Mouse (Mus musculus): Measurements from ENCODE around the gene Resf1. TPM values are rescaled to one million over a fixed set of nuclear protein-coding genes. Genes with fewer than 3 reads are reported as not detected.

The Resf1 gene
- total and polyA plus RNA-seq, 3 experiments, result 12.9 to 103 (median 20.4) TPM

GRCm38 (mm10) chr6:149307092-149307491 is 2.1 kb upstream of the Resf1 start:
- TF ChIP-seq E2F4 (IDR thresholded peaks at IDR 0.05; ENCODE audit: borderline replicate concordance, low read depth, low read length) (no peak), EP300 (IDR thresholded peaks at IDR 0.05; ENCODE audit: low read depth in 1 of 2, low read length in 2 of 2) (peak in 1 of 2 experiments; percentile 43; a peak in 3 of 4 replicates), GATA1 (IDR thresholded peaks at IDR 0.05; ENCODE audit: low read depth, low read length) (no peak), MAZ (IDR thresholded peaks at IDR 0.05; ENCODE audit: low read depth, low read length) (0 out of 2 replicates have a peak, but pooled peaks have one; percentile 22), ETS1 (IDR thresholded peaks at IDR 0.05; ENCODE audit: low read depth, low read length) (peak; percentile 56), SMC3 (IDR thresholded peaks at IDR 0.05; ENCODE audit: low read depth, low read length) (no peak), MAX (IDR thresholded peaks at IDR 0.05; ENCODE audit: low read length) (0 out of 2 replicates have a peak, but pooled peaks have one; percentile 25), POLR2AphosphoS5 (IDR thresholded peaks at IDR 0.05; ENCODE audit: borderline replicate concordance, low read depth, low read length) (no peak), BHLHE40 (IDR thresholded peaks at IDR 0.05; ENCODE audit: borderline replicate concordance, low read depth, low read length) (0 out of 2 replicates have a peak, but pooled peaks have one; percentile 7), ZNF384 (IDR thresholded peaks at IDR 0.05; ENCODE audit: low read depth, low read length) (0 out of 2 replicates have a peak, but pooled peaks have one; percentile 11)
- Histone ChIP-seq H3K36me3 (ENCODE audit: control insufficient read depth in 1 of 2, insufficient read depth in 2 of 2, low read length in 2 of 2) (peaks cover 0 to 34% of the 10 kb centered on the region in 2 experiments; a peak in 2 of 4 replicates), H3K9me3 (replicated peaks; ENCODE audit: insufficient read depth, low read length) (no peaks in the 10 kb centered on the region), H3K27ac (ENCODE audit: control insufficient read depth, low read depth, low read length) (peak overlapping the region; percentile 51; the same call in 1 of the 2 replicates), H3K9ac (ENCODE audit: control insufficient read depth, low read depth, low read length, poor library complexity, severe bottlenecking) (no peak overlapping the region), H3K27me3 (ENCODE audit: control insufficient read depth in 1 of 2, insufficient read depth in 2 of 2, low read length in 2 of 2) (no peaks in the 10 kb centered on the region), H3K4me1 (ENCODE audit: control insufficient read depth in 1 of 2, insufficient read depth in 2 of 2, low read length in 2 of 2) (peaks cover 9 to 19% of the 10 kb centered on the region in 2 experiments), H3K79me2 (ENCODE audit: control insufficient read depth, insufficient read depth, low read length, poor library complexity) (peaks cover 8% of the 10 kb centered on the region), H3K4me3 (ENCODE audit: control insufficient read depth in 1 of 2, insufficient read depth in 1 of 2, low read depth in 2 of 2, low read length in 2 of 2) (no peak overlapping the region)
- DNase-seq (ENCODE audit: low read depth, low spot score), result no peak

- peak; percentile 30 for DNase-seq (ENCODE audit: low read depth, low spot score)
- H3K9me3 ChIP-seq (replicated peaks; ENCODE audit: insufficient read depth, low read length), result no peaks in the 10 kb centered on the region
- no peaks in the 10 kb centered on the region for H3K27me3 ChIP-seq (ENCODE audit: control insufficient read depth in 1 of 2, insufficient read depth in 2 of 2, low read length in 2 of 2)
- no peak overlapping the region for H3K9ac ChIP-seq (ENCODE audit: control insufficient read depth, low read depth, low read length, poor library complexity, severe bottlenecking)
- H3K4me1 ChIP-seq (ENCODE audit: control insufficient read depth in 1 of 2, insufficient read depth in 2 of 2, low read length in 2 of 2), result peaks cover 9 to 19% of the 10 kb centered on the region in 2 experiments
- no peak overlapping the region for H3K4me3 ChIP-seq (ENCODE audit: control insufficient read depth in 1 of 2, insufficient read depth in 1 of 2, low read depth in 2 of 2, low read length in 2 of 2)
- peaks cover 0 to 37% of the 10 kb centered on the region in 2 experiments; a peak in 2 of 4 replicates for H3K36me3 ChIP-seq (ENCODE audit: control insufficient read depth in 1 of 2, insufficient read depth in 2 of 2, low read length in 2 of 2)
- peak overlapping the region; percentile 64 for H3K27ac ChIP-seq (ENCODE audit: control insufficient read depth, low read depth, low read length)
- TF ChIP-seq TAL1 (IDR thresholded peaks at IDR 0.05; ENCODE audit: low read length), result peak; percentile 72
- TF ChIP-seq USF1 (IDR thresholded peaks at IDR 0.05; ENCODE audit: low read depth, low read length), result peak; percentile 51; the same call in 1 of the 2 replicates
- no peak for TF ChIP-seq CTCF (IDR thresholded peaks at IDR 0.05 in 2 of 3, conservative IDR thresholded peaks at IDR 0.05 in 1 of 3; ENCODE audit: control insufficient read depth in 1 of 3, insufficient read depth in 1 of 3, low read depth in 2 of 3, low read length in 3 of 3, poor library complexity in 1 of 3, severe bottlenecking in 1 of 3)
- peak in 1 of 2 experiments; percentile 38; a peak in 2 of 4 replicates for TF ChIP-seq EP300 (IDR thresholded peaks at IDR 0.05; ENCODE audit: low read depth in 1 of 2, low read length in 2 of 2)
- no peak for TF ChIP-seq MAX (IDR thresholded peaks at IDR 0.05; ENCODE audit: low read length)
- peaks cover 8% of the 10 kb centered on the region for H3K79me2 ChIP-seq (ENCODE audit: control insufficient read depth, insufficient read depth, low read length, poor library complexity)
These were observed 1.4 kb upstream of the Resf1 start for GRCm38 (mm10) chr6:149307801-149308200.

- peak overlapping the region in 1 of 2 experiments; percentile 92; a peak in 2 of 4 replicates for H3K4me3 ChIP-seq (ENCODE audit: control insufficient read depth in 1 of 2, insufficient read depth in 1 of 2, low read depth in 2 of 2, low read length in 2 of 2)
- TF ChIP-seq HCFC1 (IDR thresholded peaks at IDR 0.05; ENCODE audit: low read depth, low read length) (no peak), RCOR1 (IDR thresholded peaks at IDR 0.05; ENCODE audit: low read depth, low read length) (no peak), MYC (IDR thresholded peaks at IDR 0.05; ENCODE audit: low read depth, low read length) (no peak), MXI1 (IDR thresholded peaks at IDR 0.05; ENCODE audit: low read depth, low read length) (peak; percentile 26; the same call in 1 of the 2 replicates), TAL1 (IDR thresholded peaks at IDR 0.05; ENCODE audit: low read length) (no peak), ZNF384 (IDR thresholded peaks at IDR 0.05; ENCODE audit: low read depth, low read length) (no peak), E2F4 (IDR thresholded peaks at IDR 0.05; ENCODE audit: borderline replicate concordance, low read depth, low read length) (no peak), KAT2A (conservative IDR thresholded peaks at IDR 0.05; ENCODE audit: low read depth, low read length) (no peak), MAZ (IDR thresholded peaks at IDR 0.05; ENCODE audit: low read depth, low read length) (no peak)
- H3K9me3 ChIP-seq (replicated peaks; ENCODE audit: insufficient read depth, low read length), result no peaks in the 10 kb centered on the region
- H3K79me2 ChIP-seq (ENCODE audit: control insufficient read depth, insufficient read depth, low read length, poor library complexity), result peaks cover 8% of the 10 kb centered on the region
- peaks cover 0 to 44% of the 10 kb centered on the region in 2 experiments; a peak in 2 of 4 replicates for H3K36me3 ChIP-seq (ENCODE audit: control insufficient read depth in 1 of 2, insufficient read depth in 2 of 2, low read length in 2 of 2)
- no peaks in the 10 kb centered on the region for H3K27me3 ChIP-seq (ENCODE audit: control insufficient read depth in 1 of 2, insufficient read depth in 2 of 2, low read length in 2 of 2)
- peak overlapping the region; percentile 73; the same call in 1 of the 2 replicates for H3K27ac ChIP-seq (ENCODE audit: control insufficient read depth, low read depth, low read length)
- H3K4me1 ChIP-seq (ENCODE audit: control insufficient read depth in 1 of 2, insufficient read depth in 2 of 2, low read length in 2 of 2), result peaks cover 9 to 19% of the 10 kb centered on the region in 2 experiments
- DNase-seq (ENCODE audit: low read depth, low spot score), result peak; percentile 30
- H3K9ac ChIP-seq (ENCODE audit: control insufficient read depth, low read depth, low read length, poor library complexity, severe bottlenecking), result peak overlapping the region; percentile 87
These were observed 1.0 kb downstream of the Resf1 start for GRCm38 (mm10) chr6:149310226-149310625.

All from MEL (cell line).